Mouse (Mus musculus): ENCODE results near the gene Serp2. TPM values are rescaled to one million over a fixed set of nuclear protein-coding genes. Genes with fewer than 3 reads are reported as not detected.
A peak's percentile ranks its signal among the peaks of the same experiment; 100 is the strongest.

Serp2 gene
- 24.9 and 25.2 TPM in 2 replicates for polyA plus RNA-seq (2016; fragmentation: Nextera tagmentation; extraction: Ambion mirVana)

GRCm38 (mm10) chr14:76556852-76557208 lies at the start of gene Serp2:
Gene Serp2 (minus strand): TSS chr14:76556889.
- peaks cover 33% of the 10 kb centered on the region for H3K4me1 ChIP-seq
- H3K4me3 ChIP-seq = peak within 1 kb of the TSS; percentile 81
- no peaks in the 10 kb centered on the region for H3K36me3 ChIP-seq (replicated peaks)
- no peak for DNase-seq (ENCODE audit: extremely low spot score, low spot score)
- H3K9me3 ChIP-seq = no peaks in the 10 kb centered on the region
- H3K27me3 ChIP-seq (ENCODE audit: poor library complexity, severe bottlenecking) = peaks cover 22% of the 10 kb centered on the region
- H3K27ac ChIP-seq = peak within 1 kb of the TSS; percentile 91
- WGBS = 7% methylated on average over 17 of the region's 17 CpGs

DNA sequence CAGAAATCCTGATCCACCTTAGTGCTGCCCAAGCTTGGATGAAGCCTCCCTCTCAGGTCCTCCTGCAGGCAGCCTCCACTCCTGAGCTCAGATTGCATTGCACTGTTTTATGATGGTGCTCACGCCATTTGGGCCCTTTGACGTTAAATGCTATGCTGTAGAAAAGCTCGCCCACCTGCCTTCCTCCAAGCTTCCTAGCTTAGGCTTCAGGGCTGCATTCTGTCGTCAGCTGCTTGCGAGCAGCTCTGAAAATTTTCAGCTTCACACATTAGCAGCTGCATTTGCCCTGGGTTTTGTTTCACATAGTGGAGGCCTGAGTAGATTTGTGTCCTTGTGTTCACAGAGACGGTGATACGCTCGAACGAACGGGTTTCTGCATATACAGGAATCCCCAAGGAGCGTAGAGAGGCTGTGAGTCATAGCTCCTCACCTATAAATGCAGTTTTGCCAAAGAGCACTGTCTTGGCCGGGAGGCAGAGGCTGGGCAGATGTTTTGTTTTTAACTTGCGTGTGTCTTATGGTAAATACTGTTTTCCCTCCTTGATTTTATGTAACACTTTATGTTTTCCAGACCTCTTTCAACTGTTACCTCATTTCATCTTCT lies 49.3 kb upstream of the Serp2 start:
- H3K27ac ChIP-seq = peak overlapping the region; percentile 21; the same call in 1 of the 2 replicates
- H3K4me3 ChIP-seq = no peak overlapping the region
- H3K27me3 ChIP-seq (ENCODE audit: poor library complexity, severe bottlenecking) = no peaks in the 10 kb centered on the region
- no peaks in the 10 kb centered on the region for H3K36me3 ChIP-seq (replicated peaks)
- peaks cover 26% of the 10 kb centered on the region for H3K4me1 ChIP-seq
- no peak for DNase-seq (ENCODE audit: extremely low spot score, low spot score)
- 84% methylated on average over 13 of the region's 13 CpGs for WGBS
- H3K9me3 ChIP-seq = no peaks in the 10 kb centered on the region

DNA sequence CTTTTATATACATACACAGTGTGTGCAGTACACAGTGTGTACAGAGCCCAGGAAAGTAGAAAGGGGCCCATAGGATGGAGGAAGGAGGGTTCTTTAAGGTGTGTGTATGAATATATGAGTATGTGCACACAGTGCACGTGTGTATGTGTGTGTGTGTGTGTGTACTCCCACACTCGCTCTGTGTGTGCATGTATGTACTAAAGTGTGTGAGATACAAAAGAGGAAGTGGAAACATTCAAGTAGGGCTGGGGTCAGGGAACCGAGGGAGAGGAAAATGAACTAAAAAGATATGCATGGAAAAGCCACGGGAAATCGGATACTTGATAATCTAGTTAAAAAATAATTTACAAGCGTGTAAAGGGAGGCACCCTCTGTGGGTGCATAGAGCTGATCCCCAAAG lies 47.3 kb upstream of the Serp2 start:
- peaks cover 26% of the 10 kb centered on the region for H3K4me1 ChIP-seq
- WGBS = 90% methylated on average over 6 of the region's 6 CpGs
- DNase-seq (ENCODE audit: extremely low spot score, low spot score) = no peak

GRCm38 (mm10) chr14:76601654-76602053 lies 45.0 kb upstream of the Serp2 start:
- WGBS = 83% methylated on average over 4 of the region's 4 CpGs
- H3K9me3 ChIP-seq = no peaks in the 10 kb centered on the region
- peaks cover 42% of the 10 kb centered on the region for H3K4me1 ChIP-seq
- H3K27ac ChIP-seq = no peak overlapping the region
- no peak for DNase-seq (ENCODE audit: extremely low spot score, low spot score)
- no peaks in the 10 kb centered on the region for H3K36me3 ChIP-seq (replicated peaks)
- no peak overlapping the region for H3K4me3 ChIP-seq
- H3K27me3 ChIP-seq (ENCODE audit: poor library complexity, severe bottlenecking) = peaks cover 6% of the 10 kb centered on the region; the same call in 1 of the 2 replicates

More for the DNA sequence above, 47.3 kb upstream of the Serp2 start:
- no peak overlapping the region for H3K27ac ChIP-seq
- H3K27me3 ChIP-seq (ENCODE audit: poor library complexity, severe bottlenecking) = peaks cover 6% of the 10 kb centered on the region; the same call in 1 of the 2 replicates
- H3K9me3 ChIP-seq = no peaks in the 10 kb centered on the region
- H3K36me3 ChIP-seq (replicated peaks) = no peaks in the 10 kb centered on the region
- H3K4me3 ChIP-seq = no peak overlapping the region

- WGBS = 83% methylated on average over 3 of the region's 3 CpGs
Measured at GRCm38 (mm10) chr14:76600391-76600790, 43.7 kb upstream of the Serp2 start.

GRCm38 (mm10) chr14:76599706-76600105 lies 43.0 kb upstream of the Serp2 start:
- Histone ChIP-seq H3K4me1 (peaks cover 29% of the 10 kb centered on the region), H3K27me3 (ENCODE audit: poor library complexity, severe bottlenecking) (peaks cover 6% of the 10 kb centered on the region; the same call in 1 of the 2 replicates), H3K4me3 (peak overlapping the region; percentile 49; the same call in 1 of the 2 replicates), H3K36me3 (replicated peaks) (no peaks in the 10 kb centered on the region), H3K9me3 (no peaks in the 10 kb centered on the region), H3K27ac (peak overlapping the region; percentile 90)
- no peak for DNase-seq (ENCODE audit: extremely low spot score, low spot score)
- WGBS = 55% methylated on average over 4 of the region's 4 CpGs

More at GRCm38 (mm10) chr14:76600391-76600790, 43.7 kb upstream of the Serp2 start:
- Histone ChIP-seq H3K27me3 (ENCODE audit: poor library complexity, severe bottlenecking) (peaks cover 6% of the 10 kb centered on the region; the same call in 1 of the 2 replicates), H3K4me3 (no peak overlapping the region), H3K4me1 (peaks cover 36% of the 10 kb centered on the region), H3K9me3 (no peaks in the 10 kb centered on the region), H3K36me3 (replicated peaks) (no peaks in the 10 kb centered on the region), H3K27ac (no peak overlapping the region)
- DNase-seq (ENCODE audit: extremely low spot score, low spot score) = no peak

DNA sequence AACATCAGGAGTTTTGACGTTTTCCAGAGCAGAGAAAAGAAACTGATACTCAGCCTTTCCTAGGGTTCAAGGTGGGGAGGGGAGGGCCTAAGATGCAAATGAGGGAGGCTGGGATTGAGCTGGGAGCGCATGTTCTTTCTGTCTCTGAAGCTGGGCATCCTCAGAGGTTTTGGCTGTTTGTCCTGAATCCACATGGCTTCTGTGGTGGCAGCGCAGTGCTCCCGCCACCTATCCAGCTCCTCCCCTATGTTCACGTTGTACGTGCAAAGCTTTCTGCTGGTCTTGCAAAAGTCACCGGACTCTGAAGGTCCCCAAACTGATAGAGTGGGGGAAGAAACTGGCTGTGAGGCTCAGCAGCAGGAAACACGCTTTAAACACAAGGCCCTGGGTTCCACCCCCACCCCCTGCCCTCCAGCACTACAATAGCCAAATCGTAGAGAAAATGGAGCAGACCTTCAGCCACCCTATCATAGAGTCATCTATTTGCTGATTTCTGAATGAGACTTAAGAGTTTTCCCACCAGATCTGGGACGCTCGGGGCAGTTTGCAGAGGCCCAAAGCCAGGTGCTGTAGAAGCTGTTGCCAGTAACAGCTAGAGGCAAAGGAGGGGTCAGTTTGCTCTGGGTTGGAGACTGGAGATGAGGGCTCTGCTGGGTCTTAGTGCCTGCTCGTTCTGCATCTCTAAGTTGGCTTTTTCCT lies 42.0 kb upstream of the Serp2 start:
- H3K27me3 ChIP-seq (ENCODE audit: poor library complexity, severe bottlenecking) = peaks cover 6% of the 10 kb centered on the region; the same call in 1 of the 2 replicates
- H3K4me3 ChIP-seq = peak overlapping the region; percentile 49
- WGBS = under 1% methylated on average over 12 of the region's 12 CpGs
- no peaks in the 10 kb centered on the region for H3K9me3 ChIP-seq
- H3K4me1 ChIP-seq = peaks cover 24% of the 10 kb centered on the region
- peak overlapping the region; percentile 90 for H3K27ac ChIP-seq
- DNase-seq (ENCODE audit: extremely low spot score, low spot score) = peak; percentile 46
- H3K36me3 ChIP-seq (replicated peaks) = no peaks in the 10 kb centered on the region

- H3K4me1 ChIP-seq = peaks cover 24% of the 10 kb centered on the region
- no peak overlapping the region for H3K27ac ChIP-seq
- H3K36me3 ChIP-seq (replicated peaks) = no peaks in the 10 kb centered on the region
- H3K9me3 ChIP-seq = no peaks in the 10 kb centered on the region
- no peak for DNase-seq (ENCODE audit: extremely low spot score, low spot score)
- H3K4me3 ChIP-seq = no peak overlapping the region
- H3K27me3 ChIP-seq (ENCODE audit: poor library complexity, severe bottlenecking) = peaks cover 6% of the 10 kb centered on the region; the same call in 1 of the 2 replicates
Measured at GRCm38 (mm10) chr14:76597751-76598150, 41.1 kb upstream of the Serp2 start.

DNA sequence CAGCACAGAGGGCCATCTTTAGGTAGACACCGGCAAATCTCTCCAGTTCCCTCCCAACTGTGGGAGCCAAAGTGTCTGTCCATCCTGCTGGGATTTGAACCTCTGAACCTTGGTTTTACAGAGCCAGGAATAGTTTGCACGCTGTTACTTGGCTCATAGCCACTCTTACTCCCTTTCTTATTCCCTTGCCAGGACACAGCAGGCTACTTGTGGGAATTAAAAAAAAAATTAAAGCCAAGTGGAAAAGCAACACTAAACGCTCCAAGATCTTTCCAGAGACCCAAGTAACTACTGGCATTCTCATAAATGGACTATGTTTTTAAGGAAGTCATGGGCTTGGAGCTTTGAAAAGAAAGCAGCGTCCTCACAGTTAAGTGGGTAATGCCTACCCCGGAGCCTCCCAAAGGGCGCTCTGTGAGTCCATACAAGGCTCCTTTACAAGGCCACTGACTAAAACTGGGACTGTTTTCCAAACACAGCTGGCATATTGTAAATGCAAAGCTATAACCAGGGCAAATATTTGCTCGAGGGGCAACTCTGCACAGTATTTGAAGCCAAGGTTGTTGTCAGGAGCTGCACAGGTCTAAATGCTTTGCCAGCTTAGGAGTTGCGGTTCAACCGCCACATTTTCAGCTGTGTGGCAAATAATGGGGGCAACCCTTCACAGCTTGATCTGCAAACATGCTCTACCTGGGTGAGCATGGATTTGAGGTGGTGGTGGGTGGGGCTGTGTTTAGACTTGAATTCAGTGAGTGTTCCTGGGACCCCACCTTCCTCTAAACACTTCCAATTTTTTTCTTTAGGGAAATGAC lies 38.6 kb upstream of the Serp2 start:
- no peak for DNase-seq (ENCODE audit: extremely low spot score, low spot score)
- peaks cover 6% of the 10 kb centered on the region; the same call in 1 of the 2 replicates for H3K27me3 ChIP-seq (ENCODE audit: poor library complexity, severe bottlenecking)
- H3K9me3 ChIP-seq = no peaks in the 10 kb centered on the region
- no peak overlapping the region for H3K27ac ChIP-seq
- H3K4me3 ChIP-seq = no peak overlapping the region
- peaks cover 24% of the 10 kb centered on the region for H3K4me1 ChIP-seq
- WGBS = 88% methylated on average over 9 of the region's 9 CpGs
- no peaks in the 10 kb centered on the region for H3K36me3 ChIP-seq (replicated peaks)

DNA sequence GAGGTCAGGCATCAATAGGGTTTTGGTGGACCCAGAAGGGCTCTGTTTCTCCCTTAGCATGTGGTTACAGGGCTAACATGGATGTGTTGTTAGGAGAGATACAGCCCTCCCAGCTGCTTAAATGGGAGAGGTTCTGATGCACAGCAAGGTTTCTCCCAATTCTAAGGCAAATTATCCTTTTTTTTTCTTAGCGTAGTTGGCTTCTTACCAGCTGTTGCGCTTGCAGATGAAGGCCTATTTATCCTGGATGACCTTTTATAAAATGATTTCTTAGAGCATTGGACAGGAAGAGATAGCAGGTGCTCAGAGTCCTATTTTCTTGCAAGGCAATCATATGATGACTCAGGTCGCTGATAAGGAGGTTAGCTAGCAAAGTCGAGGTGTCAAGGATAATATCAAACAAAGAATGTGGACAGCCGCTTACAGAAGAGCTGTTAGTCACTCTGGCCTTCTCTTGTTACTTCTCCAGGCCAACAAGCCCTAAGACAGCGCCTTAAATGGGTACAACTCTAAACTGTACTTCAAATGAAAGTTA lies 37.7 kb upstream of the Serp2 start:
- no peak for DNase-seq (ENCODE audit: extremely low spot score, low spot score)
- Histone ChIP-seq H3K4me1 (peaks cover 20% of the 10 kb centered on the region), H3K27ac (no peak overlapping the region), H3K36me3 (replicated peaks) (no peaks in the 10 kb centered on the region), H3K27me3 (ENCODE audit: poor library complexity, severe bottlenecking) (no peaks in the 10 kb centered on the region), H3K9me3 (no peaks in the 10 kb centered on the region), H3K4me3 (no peak overlapping the region)
- WGBS = 86% methylated on average over 6 of the region's 6 CpGs

DNA sequence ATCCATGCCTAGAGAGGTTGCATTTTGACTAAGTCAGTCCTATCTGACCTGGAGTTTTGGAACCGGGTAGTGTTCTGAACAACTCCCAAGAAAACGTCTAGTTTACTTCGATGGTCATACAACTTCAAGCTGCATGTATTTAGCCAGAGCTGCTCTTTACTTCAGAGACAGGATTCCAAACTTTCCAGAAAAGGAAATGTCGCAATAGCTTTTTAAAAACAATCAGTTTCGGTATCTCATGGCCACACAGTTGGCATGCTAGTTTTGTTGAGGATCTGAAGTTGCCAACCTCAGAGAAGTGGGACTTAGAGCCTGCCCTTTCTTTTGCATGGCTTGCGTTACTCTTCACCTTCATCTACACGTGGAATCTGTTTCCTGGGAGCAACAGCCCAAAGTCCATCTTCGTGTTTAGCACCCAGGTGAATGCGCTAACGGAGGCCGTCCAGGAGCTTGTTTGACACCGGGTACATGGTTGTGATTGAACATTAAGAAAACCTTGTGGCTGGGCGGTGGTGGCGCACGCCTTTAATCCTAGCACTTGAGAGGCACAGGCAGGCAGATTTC lies 37.0 kb upstream of the Serp2 start:
- Histone ChIP-seq H3K4me3 (no peak overlapping the region), H3K4me1 (peaks cover 13% of the 10 kb centered on the region), H3K27ac (no peak overlapping the region), H3K27me3 (ENCODE audit: poor library complexity, severe bottlenecking) (no peaks in the 10 kb centered on the region), H3K9me3 (no peaks in the 10 kb centered on the region), H3K36me3 (replicated peaks) (no peaks in the 10 kb centered on the region)
- DNase-seq (ENCODE audit: extremely low spot score, low spot score) = no peak
- WGBS = 93% methylated on average over 15 of the region's 15 CpGs

GRCm38 (mm10) chr14:76592721-76593120 lies 36.0 kb upstream of the Serp2 start:
- Histone ChIP-seq H3K27me3 (ENCODE audit: poor library complexity, severe bottlenecking) (no peaks in the 10 kb centered on the region), H3K4me1 (peaks cover 3% of the 10 kb centered on the region), H3K27ac (no peak overlapping the region), H3K4me3 (no peak overlapping the region), H3K36me3 (replicated peaks) (no peaks in the 10 kb centered on the region), H3K9me3 (no peaks in the 10 kb centered on the region)
- DNase-seq (ENCODE audit: extremely low spot score, low spot score) = no peak
- WGBS = 90% methylated on average over 12 of the region's 12 CpGs

Data from forebrain, embryonic 10.5 days (tissue).